Mouse (Mus musculus) hindbrain, embryonic 11.5 days (tissue): ENCODE measurements around the gene Kcnab1. TPM values are rescaled to one million over a fixed set of nuclear protein-coding genes. Genes with fewer than 3 reads are reported as not detected.

Experiments used
- ATAC-seq: fragments of 200-750 bp; cut with Nextera tagmentation; 2 replicates; pipeline ENCODE4 v1.8.0; 2017; ENCODE audit warnings: mild to moderate bottlenecking, moderate TSS enrichment, moderate library complexity; ENCODE audit not compliant: low FRiP score
- DNase-seq: peaks from one replicate; pipeline ENCODE4 v3.0.0-alpha.2; 2015; ENCODE audit warnings: low spot score
- H3K27ac ChIP-seq: fragments of 300-500 bp; sonication (generic); 2 replicates; pipeline ENCODE4 v1.5.1; 2014; ENCODE audit warnings: mild to moderate bottlenecking, low read depth, low read length
- H3K27me3 ChIP-seq: fragments of 300-500 bp; sonication (generic); 2 replicates; pipeline ENCODE4 v1.6.1; 2014; ENCODE audit warnings: mild to moderate bottlenecking, low read length, moderate library complexity, mixed read lengths; ENCODE audit not compliant: control insufficient read depth, insufficient read depth
- H3K36me3 ChIP-seq: fragments of 300-500 bp; sonication (generic); 2 replicates; pipeline ENCODE4 v1.6.1; 2014; ENCODE audit warnings: mild to moderate bottlenecking, low read length, moderate library complexity, mixed read lengths; ENCODE audit not compliant: control insufficient read depth, insufficient read depth
- H3K4me1 ChIP-seq: fragments of 300-500 bp; sonication (generic); replicated peaks from 2 replicates; pipeline ENCODE4 v1.6.1; 2014; ENCODE audit warnings: low read length, mixed read lengths; ENCODE audit not compliant: control insufficient read depth, insufficient read depth
- H3K4me2 ChIP-seq: fragments of 300-500 bp; sonication (generic); replicated peaks from 2 replicates; pipeline ENCODE4 v1.6.1; 2014; ENCODE audit warnings: mild to moderate bottlenecking, low read depth, low read length
- H3K4me3 ChIP-seq: fragments of 300-500 bp; sonication (generic); 2 replicates; pipeline ENCODE4 v1.5.1; 2014; ENCODE audit warnings: low read depth, low read length
- H3K9ac ChIP-seq: fragments of 300-500 bp; sonication (generic); 2 replicates; pipeline ENCODE4 v1.6.1; 2014; ENCODE audit warnings: low read depth, low read length
- H3K9me3 ChIP-seq: fragments of 300-500 bp; sonication (generic); 2 replicates; pipeline ENCODE4 v1.6.1; 2016; ENCODE audit warnings: low read length; ENCODE audit not compliant: control insufficient read depth
- WGBS: fragments of 180-500 bp; shearing (Covaris S2); extraction: QIAGEN DNeasy Blood & Tissue Kit; methylation state at CpG from one replicate; pipeline ENCODE4 v1.1.7; 2014; 5-methylcytosine and 5-hydroxymethylcytosine counted together
- polyA plus RNA-seq: library from polyadenylated mRNA; unstranded; fragments of >200 nt; fragmentation: Nextera tagmentation; extraction: Ambion mirVana; gene quantifications from 2 replicates; pipeline ENCODE4 v1.2.1, GENCODE M21; 2014

Gene Kcnab1
- polyA plus RNA-seq: 5.6 and 6.4 TPM in 2 replicates

DNA sequence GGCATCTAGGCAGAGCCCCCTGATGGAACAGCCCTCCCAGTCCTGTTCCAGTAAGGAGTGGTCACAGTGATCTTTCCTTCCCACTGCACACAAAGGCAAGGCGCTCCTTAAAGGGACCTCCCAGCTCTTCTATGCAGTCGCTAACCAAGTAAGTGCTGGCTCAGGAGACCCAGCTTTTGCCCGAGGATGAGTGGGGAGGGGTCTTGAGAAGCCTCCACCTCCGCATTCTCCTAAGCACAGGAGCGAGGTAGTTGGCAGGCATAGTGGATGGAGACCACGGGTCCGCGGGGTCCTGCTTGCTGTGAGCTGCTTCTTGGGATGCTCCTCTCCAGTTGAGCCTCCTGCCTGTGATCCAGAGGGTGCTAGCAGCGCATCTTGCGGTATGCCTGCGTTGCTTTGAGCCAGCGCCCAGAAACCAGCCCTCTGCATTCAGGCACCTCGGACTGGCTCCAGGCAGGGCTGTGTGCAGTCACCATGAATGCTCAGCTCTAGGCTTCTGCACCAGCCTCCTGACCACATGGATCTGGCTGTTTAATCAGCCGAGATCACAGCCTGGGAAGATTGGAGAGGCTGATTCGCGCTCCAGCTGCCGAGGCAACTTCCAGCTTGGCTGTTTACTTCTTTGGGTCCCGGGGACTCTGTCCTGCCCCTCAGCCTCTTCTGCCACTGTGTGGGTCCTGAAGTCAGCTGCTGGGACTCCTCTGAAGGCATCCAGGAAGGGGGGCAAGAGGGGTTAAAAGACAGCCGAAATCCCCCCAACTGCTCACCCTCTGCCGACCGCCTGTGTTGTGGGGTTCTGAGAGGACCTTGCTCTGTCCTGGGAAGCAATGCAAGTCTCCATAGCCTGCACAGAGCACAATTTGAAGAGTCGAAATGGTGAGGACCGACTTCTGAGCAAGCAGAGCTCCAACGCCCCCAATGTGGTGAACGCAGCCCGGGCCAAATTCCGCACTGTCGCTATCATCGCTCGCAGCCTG is at the start of gene Kcnab1:
TSS of gene Kcnab1 (plus strand) at position 440 of the 977 bp plus-strand sequence.
- H3K27ac ChIP-seq: no peak within 1 kb of the TSS
- ATAC-seq: peak; percentile 82
- WGBS: under 1% methylated on average over 30 of the region's 30 CpGs

GRCm38 (mm10) chr3:65088295-65088694 is 20.9 kb upstream of the Kcnab1 start:
- Histone ChIP-seq H3K27ac (no peak overlapping the region), H3K4me2 (no peak overlapping the region), H3K27me3 (no peaks in the 10 kb centered on the region), H3K4me1 (no peaks in the 10 kb centered on the region), H3K9ac (no peak overlapping the region), H3K9me3 (no peaks in the 10 kb centered on the region), H3K4me3 (no peak overlapping the region), H3K36me3 (no peaks in the 10 kb centered on the region)
- ATAC-seq: no peak
- DNase-seq: no peak
- WGBS: 75% methylated on average over 2 of the region's 2 CpGs

More for the DNA sequence above, at the start of gene Kcnab1:
- Histone ChIP-seq H3K4me2 (peak within 1 kb of the TSS; percentile 86), H3K27me3 (no peaks in the 10 kb centered on the region; the same call in 1 of the 2 replicates), H3K4me3 (peak within 1 kb of the TSS; percentile 42), H3K9ac (peak within 1 kb of the TSS; percentile 52), H3K36me3 (no peaks in the 10 kb centered on the region), H3K4me1 (no peaks in the 10 kb centered on the region), H3K9me3 (no peaks in the 10 kb centered on the region)
- DNase-seq: peak; percentile 65

DNA sequence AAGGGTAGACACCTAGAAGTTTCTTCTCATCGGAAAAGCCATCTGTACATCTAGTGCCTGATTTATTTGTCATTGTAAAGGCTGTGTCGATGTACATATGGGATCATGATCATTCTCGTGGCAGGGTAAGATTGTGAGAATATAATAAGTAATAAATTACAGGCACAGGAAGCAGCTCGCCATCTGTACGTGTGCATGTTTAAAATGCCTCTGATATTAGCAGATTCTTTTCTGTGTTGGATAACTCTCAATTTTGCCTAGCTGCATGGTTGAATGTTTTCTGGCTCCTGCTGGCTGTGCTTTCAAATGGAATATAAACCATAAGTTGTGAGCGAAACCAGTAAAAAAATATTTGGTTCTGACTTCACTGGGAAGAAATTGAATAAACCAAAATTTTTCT is 5.1 kb upstream of the Kcnab1 start:
- ATAC-seq: no peak
- H3K36me3 ChIP-seq: no peaks in the 10 kb centered on the region

DNA sequence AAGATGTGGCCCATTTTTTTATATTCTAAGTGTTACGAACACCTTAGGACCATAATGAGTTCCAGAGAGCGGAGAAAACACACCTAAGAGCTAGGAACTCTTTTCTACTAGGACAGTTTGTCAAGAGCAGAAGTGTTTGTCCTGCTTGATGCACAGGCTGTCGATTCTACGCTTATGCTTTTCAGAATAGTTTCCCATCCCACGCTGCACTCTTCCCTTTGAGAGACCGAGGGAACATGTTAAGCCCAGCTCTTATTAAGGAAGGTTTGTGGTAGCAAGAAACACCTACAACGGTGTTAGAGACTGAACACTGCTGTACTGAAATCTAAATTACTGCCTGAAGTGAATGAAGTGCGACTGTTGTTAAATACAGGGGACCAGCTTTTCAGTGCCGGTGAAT is 1.0 kb downstream of the Kcnab1 start:
- Histone ChIP-seq H3K9me3 (no peaks in the 10 kb centered on the region), H3K27ac (no peak overlapping the region), H3K4me2 (no peak overlapping the region; the same call in 1 of the 2 replicates), H3K9ac (no peak overlapping the region), H3K27me3 (no peaks in the 10 kb centered on the region; the same call in 1 of the 2 replicates), H3K4me3 (no peak overlapping the region), H3K36me3 (no peaks in the 10 kb centered on the region), H3K4me1 (no peaks in the 10 kb centered on the region)
- DNase-seq: peak; percentile 5
- no peak for ATAC-seq
- WGBS: 72% methylated on average over 9 of the region's 9 CpGs

More for the DNA sequence above, 5.1 kb upstream of the Kcnab1 start:
- no peak overlapping the region for H3K4me2 ChIP-seq
- no peak for DNase-seq
- no peak overlapping the region for H3K9ac ChIP-seq
- no peak overlapping the region for H3K27ac ChIP-seq
- no peaks in the 10 kb centered on the region; the same call in 1 of the 2 replicates for H3K27me3 ChIP-seq
- H3K9me3 ChIP-seq: no peaks in the 10 kb centered on the region
- H3K4me3 ChIP-seq: no peak overlapping the region
- 88% methylated on average over 6 of the region's 6 CpGs for WGBS
- no peaks in the 10 kb centered on the region for H3K4me1 ChIP-seq

DNA sequence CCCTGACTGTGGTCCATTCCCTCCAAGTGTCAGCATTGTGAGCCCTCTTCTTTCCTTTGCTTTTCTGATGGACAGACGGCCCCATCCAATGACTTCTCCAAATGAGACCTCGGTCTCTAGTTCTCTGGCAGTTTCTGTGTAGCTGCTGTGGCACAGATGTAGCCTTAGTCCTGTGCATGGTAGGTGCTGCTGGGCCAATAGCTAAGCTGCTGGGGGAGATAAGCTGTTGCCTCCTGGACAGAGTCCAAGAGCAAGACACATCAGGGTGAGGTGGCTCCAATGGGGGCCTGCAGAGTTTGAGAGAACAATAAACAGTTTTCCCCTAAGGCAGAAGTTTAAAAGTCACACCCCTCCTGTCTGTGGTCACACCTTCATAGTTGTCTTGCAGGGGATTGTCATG is 2.0 kb downstream of the Kcnab1 start:
- no peak for DNase-seq
- Histone ChIP-seq H3K27ac (no peak overlapping the region), H3K9ac (no peak overlapping the region), H3K36me3 (no peaks in the 10 kb centered on the region), H3K4me2 (no peak overlapping the region), H3K4me1 (no peaks in the 10 kb centered on the region), H3K4me3 (no peak overlapping the region), H3K9me3 (no peaks in the 10 kb centered on the region), H3K27me3 (no peaks in the 10 kb centered on the region; the same call in 1 of the 2 replicates)
- no peak for ATAC-seq
- WGBS: 91% methylated on average over 2 of the region's 2 CpGs

GRCm38 (mm10) chr3:65115164-65115563 is 6.0 kb downstream of the Kcnab1 start:
- Histone ChIP-seq H3K27me3 (no peaks in the 10 kb centered on the region), H3K4me3 (no peak overlapping the region), H3K27ac (no peak overlapping the region), H3K9ac (no peak overlapping the region), H3K4me1 (no peaks in the 10 kb centered on the region), H3K9me3 (no peaks in the 10 kb centered on the region), H3K4me2 (no peak overlapping the region), H3K36me3 (no peaks in the 10 kb centered on the region)
- DNase-seq: no peak
- 92% methylated on average over 6 of the region's 6 CpGs for WGBS
- ATAC-seq: no peak

DNA sequence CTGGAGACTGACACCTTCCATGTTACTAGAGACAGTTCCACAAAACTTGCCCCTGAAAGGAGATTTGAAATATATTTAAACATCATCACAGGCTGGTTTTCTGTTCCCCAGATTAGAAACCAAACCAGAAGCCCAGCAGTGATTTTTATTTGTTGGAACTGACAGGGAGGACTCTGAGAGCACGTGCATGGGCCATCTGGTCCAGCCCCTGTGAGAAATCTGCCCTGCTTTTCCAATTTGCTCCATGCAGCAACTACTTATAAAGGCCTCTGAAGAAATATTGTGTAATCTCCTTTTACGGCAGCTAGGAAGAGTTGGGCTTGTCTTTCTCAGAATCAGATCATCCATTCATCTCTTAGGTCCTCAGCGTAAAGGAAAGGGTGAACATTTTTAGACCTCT is 7.8 kb downstream of the Kcnab1 start:
- H3K4me1 ChIP-seq: no peaks in the 10 kb centered on the region
- DNase-seq (no peak), ATAC-seq (no peak)
- no peaks in the 10 kb centered on the region for H3K36me3 ChIP-seq
- H3K9ac ChIP-seq: no peak overlapping the region
- H3K4me2 ChIP-seq: no peak overlapping the region
- no peaks in the 10 kb centered on the region for H3K9me3 ChIP-seq
- H3K4me3 ChIP-seq: no peak overlapping the region
- 80% methylated on average over 3 of the region's 3 CpGs for WGBS
- no peaks in the 10 kb centered on the region for H3K27me3 ChIP-seq
- no peak overlapping the region for H3K27ac ChIP-seq

DNA sequence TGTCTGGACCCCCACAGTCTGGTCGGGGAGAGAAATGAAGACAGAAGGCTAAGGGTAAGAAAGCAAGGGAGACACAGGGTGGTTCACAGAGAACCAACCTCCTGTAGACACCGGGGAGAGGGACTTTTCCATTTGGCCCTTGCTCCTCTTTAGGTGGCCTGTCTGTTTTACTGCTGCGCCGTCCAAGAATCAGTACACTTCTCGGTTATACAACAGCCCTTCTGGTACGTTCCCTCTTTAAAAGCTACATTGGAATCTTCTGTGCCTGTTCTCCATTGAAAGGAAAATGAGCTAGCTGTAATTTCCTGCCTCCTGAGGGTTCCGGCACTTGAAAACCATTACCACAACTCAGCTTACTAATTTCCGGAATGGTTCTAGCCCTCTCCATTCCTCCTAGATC is 8.2 kb downstream of the Kcnab1 start:
- no peaks in the 10 kb centered on the region for H3K9me3 ChIP-seq
- ATAC-seq: no peak
- H3K27me3 ChIP-seq: no peaks in the 10 kb centered on the region
- no peak overlapping the region for H3K4me3 ChIP-seq
- no peak for DNase-seq
- no peak overlapping the region for H3K4me2 ChIP-seq
- no peak overlapping the region for H3K27ac ChIP-seq
- no peaks in the 10 kb centered on the region for H3K36me3 ChIP-seq
- 77% methylated on average over 8 of the region's 8 CpGs for WGBS
- no peaks in the 10 kb centered on the region for H3K4me1 ChIP-seq
- no peak overlapping the region for H3K9ac ChIP-seq

DNA sequence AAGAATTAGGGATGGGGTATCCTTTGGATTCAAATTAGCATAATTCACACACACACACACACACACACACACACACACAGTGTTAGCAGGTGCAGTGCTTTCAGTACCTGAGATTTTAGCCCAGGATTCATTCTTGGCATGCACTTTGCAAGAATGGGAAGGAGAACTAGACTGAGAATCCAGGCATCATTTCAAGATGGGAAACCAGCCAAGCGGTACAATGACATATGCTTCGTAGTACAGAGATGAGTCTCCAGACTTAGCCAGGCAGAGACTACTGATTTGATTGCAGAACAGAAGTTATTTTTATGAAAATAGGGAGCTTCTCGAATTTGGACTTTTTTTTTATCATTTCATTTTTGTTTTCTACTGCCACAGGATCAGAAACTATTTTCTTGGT is 15.8 kb downstream of the Kcnab1 start:
- no peak for ATAC-seq

More for the DNA sequence above, 15.8 kb downstream of the Kcnab1 start:
- no peak overlapping the region for H3K27ac ChIP-seq
- H3K9ac ChIP-seq: no peak overlapping the region
- H3K36me3 ChIP-seq: no peaks in the 10 kb centered on the region
- no peak overlapping the region for H3K4me2 ChIP-seq
- no peaks in the 10 kb centered on the region for H3K27me3 ChIP-seq
- H3K9me3 ChIP-seq: no peaks in the 10 kb centered on the region
- WGBS: 81% methylated on average over 3 of the region's 3 CpGs
- H3K4me3 ChIP-seq: no peak overlapping the region
- DNase-seq: no peak
- H3K4me1 ChIP-seq: no peaks in the 10 kb centered on the region
